Mouse (Mus musculus) forebrain, postnatal 0 days (tissue): ENCODE measurements around the gene Erh. TPM values are rescaled to one million over a fixed set of nuclear protein-coding genes. Genes with fewer than 3 reads are reported as not detected.

ENCODE experiments used
- ATAC-seq: fragments of 200-750 bp; cut with Nextera tagmentation; 2 replicates; pipeline ENCODE4 v1.8.0; 2017; ENCODE audit warnings: mild to moderate bottlenecking, moderate library complexity
- DNase-seq: peaks from one replicate; pipeline ENCODE4 v3.0.0-alpha.2; 2015
- H3K27ac ChIP-seq: fragments of 300-500 bp; sonication (generic); 2 replicates; pipeline ENCODE4 v1.5.1; 2014; ENCODE audit warnings: low read depth, mild to moderate bottlenecking, antibody characterized with exemption, low read length, moderate library complexity, mixed read lengths
- H3K27me3 ChIP-seq: fragments of 300-500 bp; sonication (generic); 2 replicates; pipeline ENCODE4 v1.6.1; 2014; ENCODE audit warnings: mild to moderate bottlenecking, low read length, mixed read lengths; ENCODE audit not compliant: insufficient read depth
- H3K36me3 ChIP-seq: fragments of 300-500 bp; sonication (generic); 2 replicates; pipeline ENCODE4 v1.6.1; 2014; ENCODE audit warnings: mild to moderate bottlenecking, moderate library complexity; ENCODE audit not compliant: insufficient read depth
- H3K4me1 ChIP-seq: fragments of 300-500 bp; sonication (generic); 2 replicates; pipeline ENCODE4 v1.6.1; 2014; ENCODE audit warnings: antibody characterized with exemption; ENCODE audit not compliant: insufficient read depth
- H3K4me2 ChIP-seq: fragments of 300-500 bp; sonication (generic); 2 replicates; pipeline ENCODE4 v1.6.1; 2014; ENCODE audit warnings: low read depth, mild to moderate bottlenecking, moderate library complexity
- H3K4me3 ChIP-seq: fragments of 300-500 bp; sonication (generic); 2 replicates; pipeline ENCODE4 v1.5.1; 2014; ENCODE audit warnings: low read depth, low read length, mixed read lengths
- H3K9ac ChIP-seq: fragments of 300-500 bp; sonication (generic); 2 replicates; pipeline ENCODE4 v1.6.1; 2014; ENCODE audit warnings: mild to moderate bottlenecking
- H3K9me3 ChIP-seq: fragments of 300-500 bp; sonication (generic); 2 replicates; pipeline ENCODE4 v1.6.1; 2016; ENCODE audit warnings: low read length
- CTCF ChIP-seq: sonication (generic); IDR thresholded peaks from 2 replicates; pipeline ENCODE4 v1.5.1; 2016; ENCODE audit warnings: antibody characterized with exemption, control low read depth, low read depth
- WGBS: fragments of 180-500 bp; shearing (Covaris S2); extraction: QIAGEN DNeasy Blood & Tissue Kit; methylation state at CpG from one replicate; pipeline ENCODE4 v1.1.7; 2014; 5-methylcytosine and 5-hydroxymethylcytosine counted together
- polyA plus RNA-seq: library from polyadenylated mRNA; unstranded; fragments of >200 nt; fragmentation: Nextera tagmentation; extraction: Ambion mirVana; gene quantifications from 2 replicates; pipeline ENCODE4 v1.2.1, GENCODE M21; 2015
- total RNA-seq: library from RNA; depleted of rRNA; stranded (reverse); fragments of >200 nt; gene quantifications from 2 replicates; pipeline ENCODE4 v1.2.3, GENCODE M21; 2014; rRNA removed

Erh gene
- total RNA-seq, result 85.6 and 106 TPM in 2 replicates
- 285 and 329 TPM in 2 replicates for polyA plus RNA-seq

DNA sequence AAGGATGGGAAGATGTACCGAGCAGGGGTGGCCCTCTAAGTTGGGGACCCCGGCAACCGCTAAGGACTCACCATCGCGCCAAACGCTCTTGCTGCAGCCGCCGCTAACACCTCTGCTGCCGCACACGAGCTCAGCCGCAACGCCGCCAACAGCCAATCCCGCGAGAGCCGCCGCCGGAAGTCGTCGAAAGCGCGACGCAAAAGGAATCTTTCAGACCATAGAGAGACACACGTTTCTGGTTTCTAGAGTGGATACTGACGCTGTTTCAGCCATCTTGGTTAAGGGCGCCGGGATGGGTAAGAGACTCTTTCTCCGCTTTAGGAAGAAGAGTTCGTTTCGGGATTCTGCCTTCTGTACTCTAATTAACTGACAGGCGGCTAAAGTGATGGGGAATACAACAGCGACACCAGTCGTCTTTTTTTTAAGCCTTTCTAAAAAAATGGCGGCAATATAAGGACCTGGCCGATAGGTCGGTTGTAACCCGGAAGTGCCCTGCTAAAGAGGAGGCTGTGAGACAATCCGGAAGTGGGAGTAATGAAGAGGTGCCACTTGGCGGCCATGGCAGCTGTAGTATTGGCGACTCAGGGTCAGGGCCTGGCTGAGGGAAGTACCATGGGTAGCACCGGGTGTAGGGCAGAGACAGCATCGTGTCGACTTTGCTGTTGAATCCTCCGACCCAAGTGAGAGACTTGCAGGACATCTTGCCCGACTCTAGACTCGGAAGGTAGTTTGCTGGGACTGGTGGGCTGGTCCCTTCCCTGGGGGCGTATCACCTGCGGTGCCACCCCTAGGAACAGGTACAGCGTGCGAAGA lies at the start of gene Erh, which contains the start of gene Slc39a9:
Gene Erh (minus strand): TSS at position 649 of the 813 bp plus-strand sequence.
Gene Slc39a9 (plus strand): TSS at position 191 of the 813 bp plus-strand sequence.
- Histone ChIP-seq H3K9ac (peak within 1 kb of the TSS; percentile 96), H3K27ac (peak within 1 kb of the TSS; percentile 94), H3K27me3 (no peaks in the 10 kb centered on the region), H3K4me3 (peak within 1 kb of the TSS; percentile 94), H3K4me1 (peaks cover 28% of the 10 kb centered on the region), H3K36me3 (peaks cover 20% of the 10 kb centered on the region), H3K4me2 (peak within 1 kb of the TSS; percentile 74), H3K9me3 (no peaks in the 10 kb centered on the region)
- WGBS, result under 1% methylated on average over 50 of the region's 50 CpGs
- peak; percentile 46 for TF ChIP-seq CTCF
- DNase-seq (peak; percentile 98), ATAC-seq (peak; percentile 97)

- WGBS, result 59% methylated on average over 2 of the region's 2 CpGs
- Histone ChIP-seq H3K4me1 (no peaks in the 10 kb centered on the region; the same call in 1 of the 2 replicates), H3K4me2 (no peak overlapping the region), H3K9ac (no peak overlapping the region), H3K4me3 (no peak overlapping the region), H3K36me3 (no peaks in the 10 kb centered on the region), H3K9me3 (no peaks in the 10 kb centered on the region), H3K27ac (no peak overlapping the region), H3K27me3 (peaks cover 28% of the 10 kb centered on the region)
- DNase-seq (no peak), ATAC-seq (no peak)
- no peak for TF ChIP-seq CTCF
These were observed 49.6 kb upstream of the Erh start for GRCm38 (mm10) chr12:80693700-80694099.

DNA sequence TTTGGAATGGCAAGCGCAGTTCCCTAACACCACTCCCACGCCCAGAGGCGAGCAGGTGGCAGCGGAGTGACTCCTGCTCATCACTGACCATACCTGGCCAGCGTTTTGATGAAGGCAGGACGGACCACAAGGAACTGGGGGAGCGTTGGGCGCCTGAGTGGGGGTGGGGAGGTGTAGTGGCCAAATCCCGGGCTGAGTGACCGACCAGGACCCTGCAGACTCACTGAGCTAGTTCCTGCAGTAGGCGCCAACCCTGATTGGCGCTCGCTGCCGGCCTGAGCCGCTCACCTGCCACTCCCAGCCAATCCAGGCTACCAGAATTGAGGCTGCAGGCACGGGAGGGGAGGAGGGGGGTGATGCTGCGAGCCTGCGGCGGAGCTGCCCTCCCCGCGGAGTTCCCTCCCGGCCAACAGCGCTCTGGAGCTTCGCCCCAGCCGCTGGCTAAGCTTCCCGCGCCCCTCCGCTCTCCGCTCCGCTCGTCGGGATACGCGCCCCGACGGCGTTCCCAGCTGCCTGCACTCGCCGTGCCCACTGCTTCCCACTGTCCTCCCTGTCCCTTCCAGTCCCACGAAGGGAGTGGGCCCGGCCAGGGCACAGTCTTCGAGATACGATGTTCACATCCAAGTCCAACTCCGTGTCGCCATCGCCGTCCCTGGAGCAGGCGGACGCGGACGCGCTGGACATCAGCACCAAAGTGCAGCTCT lies 48.3 kb upstream of the Erh start, which contains the start of gene Plekhd1:
Gene Plekhd1 (plus strand): TSS at position 323 of the 704 bp plus-strand sequence.
- H3K27me3 ChIP-seq, result peaks cover 28% of the 10 kb centered on the region
- no peak for TF ChIP-seq CTCF
- H3K27ac ChIP-seq, result no peak within 1 kb of the TSS
- no peaks in the 10 kb centered on the region for H3K9me3 ChIP-seq
- H3K36me3 ChIP-seq, result no peaks in the 10 kb centered on the region
- H3K9ac ChIP-seq, result peak within 1 kb of the TSS; percentile 25
- H3K4me3 ChIP-seq, result peak within 1 kb of the TSS; percentile 36
- no peaks in the 10 kb centered on the region; the same call in 1 of the 2 replicates for H3K4me1 ChIP-seq
- 1% methylated on average over 51 of the region's 52 CpGs for WGBS
- ATAC-seq (peak; percentile 76), DNase-seq (peak; percentile 44)
- peak within 1 kb of the TSS; percentile 57 for H3K4me2 ChIP-seq

DNA sequence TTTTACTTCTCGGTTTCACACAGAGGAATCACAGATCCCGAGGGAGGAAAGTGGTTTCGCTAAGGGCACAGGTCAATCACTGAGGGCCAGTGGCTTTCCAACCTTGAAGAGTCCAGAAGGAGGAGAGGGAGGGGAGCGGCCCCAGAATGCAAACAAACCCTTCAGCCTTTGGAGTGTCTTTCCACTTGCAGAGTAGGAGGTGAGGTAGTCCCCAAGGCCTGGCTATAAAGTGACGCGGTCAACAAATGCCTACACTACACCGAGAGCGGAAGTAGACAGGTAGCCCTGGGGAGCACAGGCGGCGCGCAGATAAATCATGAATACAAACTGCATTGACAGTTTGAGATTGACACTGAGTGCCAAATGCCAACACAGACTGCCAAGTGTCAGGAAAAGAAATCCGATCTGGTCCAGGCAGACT lies 47.5 kb upstream of the Erh start:
- Histone ChIP-seq H3K4me3 (no peak overlapping the region), H3K4me1 (no peaks in the 10 kb centered on the region; the same call in 1 of the 2 replicates), H3K9ac (no peak overlapping the region), H3K36me3 (no peaks in the 10 kb centered on the region), H3K27ac (no peak overlapping the region), H3K4me2 (no peak overlapping the region), H3K27me3 (peaks cover 28% of the 10 kb centered on the region), H3K9me3 (no peaks in the 10 kb centered on the region)
- no peak for DNase-seq
- WGBS, result 16% methylated on average over 12 of the region's 12 CpGs
- ATAC-seq, result no peak
- TF ChIP-seq CTCF, result no peak

GRCm38 (mm10) chr12:80689696-80690095 lies 45.6 kb upstream of the Erh start:
- Histone ChIP-seq H3K27ac (no peak overlapping the region), H3K4me3 (no peak overlapping the region), H3K9ac (no peak overlapping the region), H3K27me3 (peaks cover 28% of the 10 kb centered on the region), H3K36me3 (no peaks in the 10 kb centered on the region), H3K4me1 (no peaks in the 10 kb centered on the region; the same call in 1 of the 2 replicates), H3K9me3 (no peaks in the 10 kb centered on the region), H3K4me2 (no peak overlapping the region)
- no peak for DNase-seq
- ATAC-seq, result no peak
- no peak for TF ChIP-seq CTCF
- 60% methylated on average over 5 of the region's 5 CpGs for WGBS

GRCm38 (mm10) chr12:80687788-80688211 lies 43.7 kb upstream of the Erh start:
- ATAC-seq (peak; percentile 64), DNase-seq (peak; percentile 84)
- H3K36me3 ChIP-seq, result no peaks in the 10 kb centered on the region
- no peak overlapping the region for H3K4me3 ChIP-seq
- H3K27ac ChIP-seq, result no peak overlapping the region
- peak overlapping the region; percentile 21; the same call in 1 of the 2 replicates for H3K4me2 ChIP-seq
- peaks cover 12% of the 10 kb centered on the region for H3K27me3 ChIP-seq
- no peaks in the 10 kb centered on the region for H3K9me3 ChIP-seq
- H3K9ac ChIP-seq, result no peak overlapping the region
- H3K4me1 ChIP-seq, result no peaks in the 10 kb centered on the region; the same call in 1 of the 2 replicates
- no peak for TF ChIP-seq CTCF
- WGBS, result 38% methylated on average over 10 of the region's 10 CpGs
